Mouse (Mus musculus) liver, embryonic 14.5 days (tissue): ENCODE results near the gene Triobp.

Source experiments
- CTCF ChIP-seq: IDR thresholded peaks from 2 replicates; pipeline ENCODE4 v1.5.1; 2016; ENCODE audit warnings: antibody characterized with exemption, low read depth, control low read depth
- EP300 ChIP-seq: IDR thresholded peaks from 2 replicates; pipeline ENCODE4 v1.6.1; 2016; ENCODE audit warnings: antibody characterized with exemption, low read depth

DNA sequence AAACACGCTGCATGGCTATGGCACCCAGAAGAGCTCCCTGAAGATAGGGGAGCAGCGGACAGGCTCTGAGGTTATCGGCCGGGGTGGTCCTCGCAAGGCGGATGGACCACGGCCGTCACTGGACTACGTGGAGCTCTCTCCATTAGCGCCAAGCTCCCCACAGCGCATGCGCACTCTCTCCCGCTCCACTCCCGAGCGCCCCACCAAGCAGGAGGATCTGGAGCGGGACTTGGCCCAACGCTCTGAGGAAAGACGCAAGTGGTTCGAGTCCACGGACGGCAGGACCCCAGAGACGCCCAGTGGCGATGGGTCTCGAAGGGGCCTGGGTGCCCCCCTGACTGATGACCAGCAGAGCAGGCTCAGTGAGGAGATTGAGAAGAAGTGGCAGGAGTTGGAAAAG lies 45.4 kb downstream of the Triobp start:
- TF ChIP-seq CTCF (no peak), EP300 (no peak)
